Mouse (Mus musculus) right cerebral cortex, postnatal 10 days (tissue): ENCODE measurements around the gene Ccdc66.

ENCODE experiments used
- DNase-seq, 2 experiments: peaks; one replicate each; pipeline ENCODE4 v3.0.0; 2021; ENCODE audit warnings: low spot score in 2 of 2

Ccdc66 gene

DNA sequence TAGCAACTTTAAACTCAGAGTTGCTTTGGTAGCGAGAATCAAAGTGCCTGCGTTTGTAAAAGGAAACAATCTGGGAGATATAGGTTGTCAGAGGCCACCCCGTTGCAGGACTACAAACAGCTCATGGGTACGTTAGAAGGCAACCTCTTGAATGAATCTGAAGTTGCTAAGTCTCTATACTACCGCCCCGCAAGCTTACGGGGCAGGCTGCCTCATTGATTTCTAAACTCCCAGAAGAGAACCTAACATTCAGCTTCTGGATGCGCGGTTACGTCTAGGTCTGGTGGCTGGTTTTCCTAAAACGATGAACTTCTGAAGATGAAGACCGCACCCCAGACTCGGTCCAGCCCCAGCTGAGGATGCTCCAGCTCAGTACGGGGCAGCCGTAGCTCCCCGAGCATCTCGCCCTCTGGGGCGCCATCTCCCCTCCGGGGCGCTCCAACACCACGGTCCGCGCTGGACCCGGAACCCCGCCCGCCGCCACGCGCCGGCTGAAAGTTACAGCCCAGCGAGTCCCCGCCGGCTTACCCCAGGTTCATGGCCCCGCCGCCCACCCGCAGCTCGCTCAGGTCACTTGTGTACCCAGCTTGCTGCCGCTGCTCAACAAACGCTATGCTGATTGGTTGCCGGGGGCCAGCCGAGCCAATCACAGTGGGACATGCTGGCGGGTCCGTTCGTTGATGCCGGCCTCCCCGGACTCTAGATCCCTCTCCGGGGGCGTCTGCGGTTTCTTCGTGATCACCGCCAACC, at the start of gene Ccdc66:
Gene Ccdc66 (minus strand): TSS at position 567 of the 750 bp plus-strand sequence.
- DNase-seq: peak; percentile 99

DNA sequence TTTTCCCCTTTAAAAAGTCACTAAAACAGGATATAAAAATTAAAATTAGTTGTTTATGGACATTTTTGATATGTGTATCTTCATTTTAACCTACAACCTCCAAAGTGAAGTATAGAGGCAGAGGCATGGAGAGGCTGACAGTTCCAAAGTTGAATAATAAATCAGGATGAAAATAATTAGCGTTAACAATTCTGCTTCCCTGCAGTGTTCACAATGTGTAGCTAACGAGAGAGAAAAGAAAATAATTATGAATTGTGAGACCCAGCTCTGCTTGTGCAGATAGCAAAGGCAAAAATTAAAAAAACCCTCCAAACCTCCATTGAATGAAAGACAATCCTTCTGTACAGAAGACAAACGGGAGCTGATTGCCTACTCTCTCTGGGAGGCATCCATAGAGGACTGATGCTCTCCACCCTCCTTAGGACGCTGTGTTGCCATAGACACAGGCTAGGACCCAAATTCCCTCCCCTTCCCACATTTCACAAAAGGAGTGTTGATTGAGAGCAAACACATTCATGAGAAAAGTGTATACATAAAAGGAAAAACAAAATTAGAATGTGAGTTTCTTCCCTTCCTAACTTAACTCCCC, 35.7 kb upstream of the Ccdc66 start:
- peak; percentile 17 to 42 for DNase-seq

DNA sequence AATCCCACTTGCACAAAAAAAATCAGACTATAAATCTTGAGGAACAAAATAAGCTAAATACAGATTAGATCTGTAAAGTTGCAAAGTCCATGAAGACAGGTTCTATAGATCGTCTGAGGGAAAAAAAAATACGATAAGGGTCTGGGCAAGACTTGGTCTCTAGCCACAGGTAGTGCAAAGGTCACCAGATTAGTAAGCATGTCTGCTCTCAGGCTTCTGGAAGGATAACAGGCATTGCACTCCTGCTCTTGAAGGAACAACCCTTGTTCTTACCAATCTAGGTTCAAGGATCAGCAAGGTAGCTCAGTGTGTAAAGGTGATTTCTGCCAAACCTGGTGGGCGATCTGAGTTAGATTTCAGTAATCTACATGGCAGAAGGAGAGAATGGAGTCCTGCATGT, 28.2 kb upstream of the Ccdc66 start:
- no peak for DNase-seq

DNA sequence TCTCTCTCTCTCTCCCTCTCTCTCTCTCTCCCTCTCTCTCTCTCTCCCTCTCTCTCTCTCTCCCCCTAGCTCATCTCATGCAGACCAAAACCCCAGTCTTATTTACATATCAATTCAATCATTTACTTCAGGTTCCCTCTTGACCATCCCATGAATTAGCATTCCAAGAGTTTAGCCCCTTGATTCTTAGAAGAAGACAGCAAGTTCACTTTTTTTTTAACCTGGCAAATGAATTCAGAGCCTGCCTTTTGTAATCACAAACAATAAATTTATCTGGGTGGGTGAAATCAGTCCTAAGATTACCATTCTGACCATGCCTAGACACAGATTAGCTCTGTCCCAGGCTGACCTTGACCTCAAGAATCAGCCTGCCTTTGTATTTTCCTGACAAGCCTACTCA, 16.3 kb upstream of the Ccdc66 start:
- DNase-seq: no peak

DNA sequence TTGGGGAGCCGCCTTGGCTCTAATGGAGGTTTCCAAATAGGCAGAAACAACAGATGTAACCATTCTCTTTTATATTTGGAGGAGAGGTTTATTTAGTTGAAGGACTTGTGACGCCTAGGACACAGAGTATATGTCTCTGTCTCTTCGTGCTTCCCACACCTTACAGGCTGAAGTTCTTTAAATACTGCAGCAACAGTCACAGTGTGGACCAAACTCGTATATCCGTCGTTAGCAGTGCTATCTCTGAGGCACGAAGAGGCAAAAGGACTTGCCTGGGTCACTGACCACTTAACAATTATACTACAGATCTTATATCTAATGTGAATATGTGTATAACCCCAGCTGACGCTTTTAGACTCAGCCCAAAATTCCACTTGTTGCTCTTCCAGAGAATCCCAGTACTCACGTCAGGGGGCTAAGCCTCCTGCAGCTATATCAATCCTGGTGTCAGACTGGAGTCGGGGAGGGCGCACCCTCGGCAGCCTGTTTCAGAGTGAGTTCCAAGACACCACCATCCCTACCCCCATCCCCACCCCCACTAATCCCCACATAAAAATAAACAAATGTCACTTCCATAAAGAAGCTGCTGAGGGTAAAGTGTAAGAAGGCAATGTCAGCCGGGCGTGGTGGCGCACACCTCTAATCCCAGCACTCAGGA, 513 bp upstream of the Ccdc66 start:
- no peak for DNase-seq

DNA sequence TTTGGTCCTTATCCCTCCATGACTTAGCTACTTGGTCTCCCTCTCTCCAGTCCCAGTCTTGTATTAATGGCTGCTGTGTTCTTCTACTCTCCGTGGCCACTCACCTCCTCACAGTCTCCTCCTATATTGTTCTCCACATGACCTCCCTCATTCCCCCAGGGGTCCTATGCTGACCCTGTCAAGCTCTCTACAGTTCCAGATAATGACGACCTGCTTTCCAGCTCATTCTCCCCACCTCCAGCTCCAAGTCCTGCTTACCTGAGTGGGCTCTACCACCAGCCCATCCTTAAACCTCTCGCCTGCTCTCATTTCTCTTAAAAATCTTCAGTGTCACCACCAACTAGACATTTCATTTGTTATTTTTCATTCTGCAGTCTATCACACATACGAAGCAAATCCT, 7.2 kb downstream of the Ccdc66 start:
- no peak for DNase-seq

DNA sequence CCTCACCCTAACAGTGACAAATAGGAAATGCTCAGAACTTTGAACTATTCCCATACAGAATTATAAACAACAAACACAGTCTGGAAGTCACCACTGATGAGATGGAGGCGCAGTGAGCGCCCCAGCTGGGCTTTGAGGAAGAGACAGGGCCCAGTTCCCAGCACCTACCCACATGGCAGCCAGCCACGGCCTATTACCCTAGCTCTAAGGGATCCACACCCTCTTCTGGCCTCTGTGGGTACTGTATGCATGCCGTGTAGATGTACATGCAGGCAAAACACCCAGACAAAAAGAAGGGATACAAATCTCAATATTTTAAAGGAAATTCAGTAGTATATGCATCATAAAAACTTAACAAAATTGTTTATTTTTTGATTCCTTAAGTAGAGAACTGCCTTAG, 14.7 kb downstream of the Ccdc66 start:
- no peak for DNase-seq

DNA sequence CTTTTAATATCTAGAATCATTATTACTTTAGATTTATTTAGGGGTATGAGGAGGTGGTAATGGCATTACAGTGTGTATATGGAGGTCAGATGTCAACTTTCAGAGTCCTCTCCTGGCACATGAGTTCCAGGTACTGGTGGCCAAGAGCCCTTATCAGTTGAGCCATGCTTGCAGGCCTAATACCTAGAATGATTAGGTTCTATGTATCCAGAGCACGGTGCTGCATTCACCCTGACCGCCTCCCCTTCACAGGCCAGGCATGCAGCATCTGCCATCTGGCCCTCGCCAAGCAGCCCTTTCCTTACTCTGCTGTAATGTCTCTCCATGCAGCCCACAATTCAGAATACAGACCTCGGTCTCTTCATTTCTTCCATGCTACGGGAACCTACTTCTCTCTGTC, 16.9 kb downstream of the Ccdc66 start:
- DNase-seq: no peak

DNA sequence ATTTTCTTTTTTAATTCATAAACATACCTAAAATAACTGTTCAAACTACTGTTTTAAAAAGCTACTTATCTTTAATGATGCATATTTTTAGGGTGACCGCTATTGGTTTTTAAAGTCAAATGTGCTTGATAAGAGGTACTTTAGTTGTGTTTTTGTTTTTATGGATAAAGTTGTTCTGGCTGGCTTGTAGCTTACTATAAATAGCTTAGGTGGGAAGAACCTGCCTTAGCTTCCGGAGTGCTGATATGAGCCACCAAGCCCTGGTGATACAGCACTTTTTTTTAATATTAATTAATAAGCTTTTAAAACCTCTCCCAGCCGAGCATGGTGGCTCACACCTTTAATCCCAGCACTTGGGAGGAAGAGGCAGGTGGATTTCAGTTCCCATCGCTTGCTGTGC, 61.3 kb downstream of the Ccdc66 start:
- DNase-seq: no peak

DNA sequence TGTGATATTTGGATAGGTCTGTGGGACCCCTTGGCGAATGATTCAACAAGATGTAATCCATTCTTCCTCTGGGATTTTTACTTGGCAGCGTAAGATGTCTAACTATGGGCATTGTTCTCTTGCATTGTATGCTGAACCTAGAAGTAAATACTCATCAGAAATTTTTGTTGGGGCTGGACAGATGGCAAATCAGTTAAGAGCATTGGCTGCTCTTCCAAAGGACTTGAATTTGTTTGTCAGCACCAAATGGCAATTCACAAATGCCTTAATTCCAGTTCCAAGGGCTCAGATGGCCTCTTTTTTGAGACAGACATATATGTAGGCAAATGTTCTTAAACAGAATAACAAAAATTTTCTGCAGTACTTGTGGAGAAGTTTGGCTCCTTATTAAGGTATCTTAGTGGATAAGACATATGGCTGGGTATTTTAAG, 63.4 kb downstream of the Ccdc66 start:
- DNase-seq: no peak

DNA sequence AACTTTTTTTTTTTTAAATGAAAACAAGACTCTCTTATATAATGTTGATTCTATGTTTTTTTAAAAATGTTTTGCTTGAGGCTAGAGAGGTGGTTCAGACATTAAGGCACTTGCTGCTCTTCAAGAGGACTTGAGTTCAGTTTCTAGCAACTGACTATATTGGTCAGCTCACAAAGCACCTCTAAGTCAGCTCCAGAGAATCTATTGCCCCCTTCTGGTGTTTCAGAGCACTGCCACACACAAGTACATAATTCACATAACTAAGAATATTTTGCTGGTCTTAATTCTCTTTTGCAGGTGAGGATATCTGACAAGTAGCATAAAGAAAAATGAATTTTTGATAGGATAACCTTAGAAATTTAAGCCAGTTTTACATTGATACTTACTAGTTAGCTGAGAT, 67.3 kb downstream of the Ccdc66 start:
- no peak for DNase-seq

DNA sequence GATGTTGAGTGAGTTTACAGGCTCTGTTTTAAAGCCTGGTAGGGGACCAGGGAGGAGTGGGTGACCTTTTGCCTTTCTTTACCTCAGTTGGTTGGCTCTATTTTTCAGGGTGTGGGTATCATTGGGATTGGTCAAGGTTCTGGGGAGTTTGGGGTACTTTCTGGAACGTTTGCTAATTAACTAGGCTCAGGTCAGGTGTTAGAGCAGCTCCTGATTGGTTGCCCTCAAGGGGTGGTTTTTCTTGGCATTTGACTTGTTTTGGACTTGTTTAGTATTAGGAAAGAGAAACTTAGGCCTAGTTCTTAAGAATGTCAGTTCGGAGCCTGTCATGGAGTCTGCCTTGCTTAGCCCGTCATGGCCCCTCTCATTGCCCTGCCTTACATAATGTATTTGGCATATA, 71.4 kb downstream of the Ccdc66 start:
- no peak for DNase-seq

DNA sequence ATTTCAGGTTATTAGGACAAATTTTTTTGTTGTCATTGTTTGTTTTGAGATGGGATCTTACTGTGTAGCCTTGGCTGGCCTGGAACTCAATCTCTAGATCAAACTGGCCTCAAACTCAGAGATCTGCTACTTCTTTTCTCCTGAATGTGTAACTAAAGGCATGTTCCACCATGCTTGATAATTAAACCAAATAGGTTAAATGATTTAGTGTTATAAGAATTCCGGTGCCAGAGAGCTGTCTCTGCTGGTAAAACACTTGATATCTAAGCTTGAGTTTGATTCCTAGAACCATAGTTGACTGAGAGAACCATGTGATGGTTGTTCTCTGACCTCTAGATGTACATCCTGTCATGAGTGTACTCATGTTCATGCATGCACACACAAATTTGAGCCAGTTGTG, 72.1 kb downstream of the Ccdc66 start:
- DNase-seq: no peak

DNA sequence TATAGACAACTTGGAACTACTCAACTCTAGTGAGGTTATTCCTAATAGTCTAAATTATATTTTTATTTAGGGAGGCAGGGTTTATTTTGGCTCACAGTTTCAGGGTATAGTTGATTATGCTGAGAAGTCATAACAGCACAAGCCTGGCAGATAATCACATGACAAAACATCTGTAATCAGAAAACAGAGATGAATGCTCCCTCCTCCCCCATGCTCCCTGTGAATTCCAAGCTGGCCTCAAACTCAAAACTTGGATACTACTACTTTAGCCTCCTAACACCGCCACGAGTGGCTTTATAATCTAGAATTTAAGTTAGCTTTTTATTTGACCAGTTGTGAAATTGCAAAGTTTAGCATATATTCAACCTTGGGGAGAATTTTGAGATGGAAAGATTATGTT, 76.2 kb downstream of the Ccdc66 start:
- no peak for DNase-seq
